1 mouse cellular context compared by ENCODE assay signal in genomic region chr15:100080833-100081477, GRCm38 (mm10).
A peak's percentile ranks its signal among the peaks of the same experiment; 100 is the strongest.
TF ChIP-seq lines count a peak whose summit lies in the region.

No protein-coding gene starts in this region.

TF ChIP-seq in CH12.LX, 34 proteins besides CTCF, POLR2A, EP300 and RAD21 (continued from another document):
- TF ChIP-seq ETS1 (conservative IDR thresholded peaks at IDR 0.05; ENCODE audit: low read depth, low read length): peak; percentile 90
